17 mouse cellular contexts compared by ENCODE assay signal in genomic region chr13:63033364-63033763, GRCm38 (mm10).
DNase-seq lines count a peak whose midpoint lies in the region; ATAC-seq and TF ChIP-seq lines count a peak whose summit lies in the region.
"Had no signal": no experiment of that assay in that cellular context is flagged by ENCODE, and none has a peak within 500 bp of the region (broad histone marks: within the 10 kb centered on the region; RNA-seq: fewer than 3 reads in every experiment).

No protein-coding gene starts in this region.

- TF ChIP-seq CTCF in lung, embryonic 14.5 days (IDR thresholded peaks at IDR 0.05; ENCODE audit: low read depth), result no peak

- H3K9me3 ChIP-seq in forebrain, embryonic 13.5 days (replicated peaks), result no peaks in the 10 kb centered on the region
- H3K9me3 ChIP-seq in forebrain, embryonic 10.5 days, result no peaks in the 10 kb centered on the region
- H3K9me3 ChIP-seq in heart, embryonic 11.5 days (replicated peaks; ENCODE audit: control insufficient read depth, low read length), result no peaks in the 10 kb centered on the region
- no peaks in the 10 kb centered on the region for H3K9me3 ChIP-seq in lung, embryonic 14.5 days (ENCODE audit: low read depth, low read length)
- H3K9me3 ChIP-seq: embryonic facial prominence, embryonic 12.5 days; hindbrain, embryonic 13.5 days; midbrain, embryonic 10.5 days had no signal

- no peak overlapping the region for H3K27ac ChIP-seq in forebrain, embryonic 13.5 days
- H3K27ac ChIP-seq in forebrain, embryonic 10.5 days, result no peak overlapping the region
- peak overlapping the region; percentile 38 for H3K27ac ChIP-seq in heart, embryonic 11.5 days (ENCODE audit: low read depth, low read length)
- peak overlapping the region; percentile 46; the same call in 1 of the 2 replicates for H3K27ac ChIP-seq in lung, embryonic 14.5 days (ENCODE audit: low read depth)
- H3K27ac ChIP-seq: embryonic facial prominence, embryonic 12.5 days; hindbrain, embryonic 13.5 days; midbrain, embryonic 10.5 days had no signal

- H3K4me2 ChIP-seq in forebrain, embryonic 13.5 days, result no peak overlapping the region
- H3K4me2 ChIP-seq in heart, embryonic 11.5 days, result no peak overlapping the region
- H3K4me2 ChIP-seq in lung, embryonic 14.5 days, result no peak overlapping the region
- H3K4me2 ChIP-seq: embryonic facial prominence, embryonic 12.5 days; hindbrain, embryonic 13.5 days had no signal

- H3K36me3 ChIP-seq in forebrain, embryonic 13.5 days (ENCODE audit: poor library complexity, severe bottlenecking), result 0 out of 2 replicates have a peak, but pooled peaks cover 2% of the 10 kb centered on the region
- no peaks in the 10 kb centered on the region for H3K36me3 ChIP-seq in forebrain, embryonic 10.5 days (replicated peaks)
- no peaks in the 10 kb centered on the region for H3K36me3 ChIP-seq in heart, embryonic 11.5 days (ENCODE audit: control insufficient read depth, insufficient read depth, low read length)
- H3K36me3 ChIP-seq in lung, embryonic 14.5 days (ENCODE audit: insufficient read depth), result no peaks in the 10 kb centered on the region
- H3K36me3 ChIP-seq: embryonic facial prominence, embryonic 12.5 days; hindbrain, embryonic 13.5 days; midbrain, embryonic 10.5 days had no signal

- WGBS in forebrain, embryonic 13.5 days, result 98% methylated on average over 2 of the region's 2 CpGs
- WGBS in forebrain, embryonic 10.5 days, result 94% methylated on average over 2 of the region's 2 CpGs
- 70% methylated on average over 2 of the region's 2 CpGs for WGBS in heart, embryonic 11.5 days (ENCODE audit: insufficient replicate concordance)
- WGBS in lung, embryonic 14.5 days, result 95% methylated on average over 2 of the region's 2 CpGs

- peaks cover 21% of the 10 kb centered on the region for H3K4me1 ChIP-seq in forebrain, embryonic 13.5 days
- H3K4me1 ChIP-seq in forebrain, embryonic 10.5 days, result peaks cover 5% of the 10 kb centered on the region
- peaks cover 10% of the 10 kb centered on the region for H3K4me1 ChIP-seq in heart, embryonic 11.5 days (ENCODE audit: control insufficient read depth, insufficient read depth, low read length)
- peaks cover 10% of the 10 kb centered on the region for H3K4me1 ChIP-seq in lung, embryonic 14.5 days (ENCODE audit: insufficient read depth)

- no peak overlapping the region for H3K9ac ChIP-seq in forebrain, embryonic 13.5 days
- no peak overlapping the region for H3K9ac ChIP-seq in heart, embryonic 11.5 days (ENCODE audit: low read depth, low read length)
- H3K9ac ChIP-seq in lung, embryonic 14.5 days, result no peak overlapping the region
- H3K9ac ChIP-seq: embryonic facial prominence, embryonic 12.5 days; hindbrain, embryonic 13.5 days had no signal

- ATAC-seq in forebrain, embryonic 13.5 days, result peak; percentile 11; the same call in 1 of the 2 replicates
- no peak for ATAC-seq in heart, embryonic 11.5 days (replicated peaks; ENCODE audit: insufficient number of reproducible peaks, low FRiP score, low TSS enrichment)
- ATAC-seq in lung, embryonic 14.5 days (ENCODE audit: insufficient read depth), result no peak
- no peak for ATAC-seq in monocyte, adult 5-6 weeks (replicated peaks; ENCODE audit: insufficient number of reproducible peaks, low FRiP score, low TSS enrichment, poor library complexity, severe bottlenecking)
- ATAC-seq: lung, postnatal 0 days had no signal

- no peak for DNase-seq in forebrain, embryonic 10.5 days (ENCODE audit: extremely low spot score, low spot score)
- DNase-seq in heart, adult 9 months (ENCODE audit: low spot score in 2 of 2), result no peak
- no peak for DNase-seq in lung, embryonic 14.5 days
- no peak for DNase-seq in lung, postnatal 4 days
- DNase-seq: adrenal gland, postnatal 10 days; cerebellum, adult 18-20 months; heart, postnatal 14 days; kidney, adult 18-20 months; thymus, adult 2 months; thymus, postnatal 4 days had no signal

- H3K4me3 ChIP-seq in forebrain, embryonic 13.5 days, result no peak overlapping the region
- no peak overlapping the region for H3K4me3 ChIP-seq in forebrain, embryonic 10.5 days
- H3K4me3 ChIP-seq in heart, embryonic 11.5 days (ENCODE audit: low read depth, low read length), result no peak overlapping the region
- no peak overlapping the region for H3K4me3 ChIP-seq in lung, embryonic 14.5 days (ENCODE audit: low read depth, low read length)
- H3K4me3 ChIP-seq: embryonic facial prominence, embryonic 12.5 days; hindbrain, embryonic 13.5 days; midbrain, embryonic 10.5 days had no signal

- no peaks in the 10 kb centered on the region for H3K27me3 ChIP-seq in forebrain, embryonic 13.5 days
- no peaks in the 10 kb centered on the region for H3K27me3 ChIP-seq in forebrain, embryonic 10.5 days (ENCODE audit: poor library complexity, severe bottlenecking)
- no peaks in the 10 kb centered on the region for H3K27me3 ChIP-seq in heart, embryonic 11.5 days (ENCODE audit: control insufficient read depth, insufficient read depth, low read length)
- H3K27me3 ChIP-seq in lung, embryonic 14.5 days (ENCODE audit: insufficient read depth, low read length), result no peaks in the 10 kb centered on the region
- H3K27me3 ChIP-seq: embryonic facial prominence, embryonic 12.5 days; hindbrain, embryonic 13.5 days had no signal

Comparison
In these comparisons a context has a peak if more than half of its experiments do, and no peak if none do; other contexts are left out.
1. H3K27ac ChIP-seq: peak in heart, embryonic 11.5 days (single experiment) and lung, embryonic 14.5 days (single experiment); none in forebrain, embryonic 13.5 days (single experiment) and forebrain, embryonic 10.5 days (single experiment).